Mouse (Mus musculus) midbrain, embryonic 13.5 days (tissue): ENCODE data around the gene Prdm12. TPM values are rescaled to one million over a fixed set of nuclear protein-coding genes. Genes with fewer than 3 reads are reported as not detected.

Source experiments
- ATAC-seq: fragments of 200-750 bp; cut with Nextera tagmentation; 2 replicates; pipeline ENCODE4 v1.8.0; 2017; ENCODE audit warnings: mild to moderate bottlenecking, moderate TSS enrichment, moderate library complexity
- H3K27ac ChIP-seq: fragments of 300-500 bp; sonication (generic); 2 replicates; pipeline ENCODE4 v1.5.1; 2015; ENCODE audit warnings: inconsistent platforms, mild to moderate bottlenecking, moderate library complexity
- H3K27me3 ChIP-seq: fragments of 300-500 bp; sonication (generic); 2 replicates; pipeline ENCODE4 v1.6.1; 2015; ENCODE audit warnings: mild to moderate bottlenecking, inconsistent platforms
- H3K36me3 ChIP-seq: fragments of 300-500 bp; sonication (generic); 2 replicates; pipeline ENCODE4 v1.6.1; 2015; ENCODE audit warnings: mild to moderate bottlenecking, inconsistent platforms
- H3K4me1 ChIP-seq: fragments of 300-500 bp; sonication (generic); replicated peaks from 2 replicates; pipeline ENCODE4 v1.6.1; 2015; ENCODE audit warnings: inconsistent platforms
- H3K4me2 ChIP-seq: fragments of 300-500 bp; sonication (generic); replicated peaks from 2 replicates; pipeline ENCODE4 v1.6.1; 2015; ENCODE audit warnings: moderate library complexity, mild to moderate bottlenecking, inconsistent platforms
- H3K4me3 ChIP-seq: fragments of 300-500 bp; sonication (generic); replicated peaks from 2 replicates; pipeline ENCODE4 v1.5.1; 2015; ENCODE audit warnings: mild to moderate bottlenecking, inconsistent platforms
- H3K9ac ChIP-seq: fragments of 300-500 bp; sonication (generic); replicated peaks from 2 replicates; pipeline ENCODE4 v1.6.1; 2015; ENCODE audit warnings: mild to moderate bottlenecking, inconsistent platforms
- H3K9me3 ChIP-seq: fragments of 300-500 bp; sonication (generic); 2 replicates; pipeline ENCODE4 v1.6.1; 2016; ENCODE audit warnings: mild to moderate bottlenecking, inconsistent platforms
- WGBS: fragments of 180-500 bp; shearing (Covaris S2); methylation state at CpG from one replicate; pipeline ENCODE4 v1.1.7; 2015; 5-methylcytosine and 5-hydroxymethylcytosine counted together
- microRNA-seq: library from miRNA; unstranded; fragments of <30 nt; microRNA quantifications from one replicate; pipeline ENCODE4, GENCODE M21; 2016
- polyA plus RNA-seq: library from polyadenylated mRNA; unstranded; fragments of >200 nt; fragmentation: Nextera tagmentation; extraction: Ambion mirVana; gene quantifications from 2 replicates; pipeline ENCODE4 v1.2.1, GENCODE M21; 2015

Prdm12 gene
- polyA plus RNA-seq, 1 experiment from 2014 or later, result 8.5 TPM

- Histone ChIP-seq H3K4me1 (peaks cover 46% of the 10 kb centered on the region), H3K27ac (peak within 1 kb of the TSS; percentile 95)
Measured at GRCm38 (mm10) chr2:31688074-31688925, 48.5 kb downstream of the Prdm12 start, which contains the start of gene Abl1. Gene Abl1, plus strand, starts transcription at chr2:31688376.

GRCm38 (mm10) chr2:31689045-31689444 is 49.2 kb downstream of the Prdm12 start:
- H3K4me1 ChIP-seq, result peaks cover 46% of the 10 kb centered on the region
- no peaks in the 10 kb centered on the region for H3K27me3 ChIP-seq
- peak overlapping the region; percentile 93 for H3K4me2 ChIP-seq
- under 1% methylated on average over 12 of the region's 12 CpGs for WGBS
- peak overlapping the region; percentile 94 for H3K9ac ChIP-seq
- no peaks in the 10 kb centered on the region for H3K9me3 ChIP-seq
- peak overlapping the region; percentile 95; the same call in 1 of the 2 replicates for H3K27ac ChIP-seq
- no peak for ATAC-seq
- peaks cover 9% of the 10 kb centered on the region; the same call in 1 of the 2 replicates for H3K36me3 ChIP-seq
- peak overlapping the region; percentile 92 for H3K4me3 ChIP-seq

More at GRCm38 (mm10) chr2:31688074-31688925, 48.5 kb downstream of the Prdm12 start, which contains the start of gene Abl1:
- peak within 1 kb of the TSS; percentile 93 for H3K4me2 ChIP-seq
- WGBS, result under 1% methylated on average over 63 of the region's 64 CpGs
- no peaks in the 10 kb centered on the region for H3K9me3 ChIP-seq
- H3K9ac ChIP-seq, result peak within 1 kb of the TSS; percentile 94
- 0 out of 2 replicates have a peak, but pooled peaks cover 7% of the 10 kb centered on the region for H3K36me3 ChIP-seq
- peak within 1 kb of the TSS; percentile 92 for H3K4me3 ChIP-seq
- no peaks in the 10 kb centered on the region for H3K27me3 ChIP-seq
- peak; percentile 100 for ATAC-seq

GRCm38 (mm10) chr2:31690063-31690462 is 50.2 kb downstream of the Prdm12 start:
- no peak for ATAC-seq
- H3K36me3 ChIP-seq, result peaks cover 11% of the 10 kb centered on the region; the same call in 1 of the 2 replicates
- 58% methylated on average over 3 of the region's 3 CpGs for WGBS
- H3K9ac ChIP-seq, result peak overlapping the region; percentile 94
- H3K4me2 ChIP-seq, result peak overlapping the region; percentile 93
- no peaks in the 10 kb centered on the region for H3K27me3 ChIP-seq
- no peaks in the 10 kb centered on the region for H3K9me3 ChIP-seq
- peak overlapping the region; percentile 92 for H3K4me3 ChIP-seq
- no peak overlapping the region for H3K27ac ChIP-seq
- peaks cover 46% of the 10 kb centered on the region for H3K4me1 ChIP-seq

GRCm38 (mm10) chr2:31698209-31698608 is 58.4 kb downstream of the Prdm12 start:
- ATAC-seq, result no peak
- Histone ChIP-seq H3K4me1 (peaks cover 9% of the 10 kb centered on the region), H3K4me3 (no peak overlapping the region), H3K9me3 (no peaks in the 10 kb centered on the region), H3K27ac (no peak overlapping the region), H3K27me3 (no peaks in the 10 kb centered on the region), H3K9ac (no peak overlapping the region), H3K36me3 (peaks cover 33% of the 10 kb centered on the region), H3K4me2 (no peak overlapping the region)

GRCm38 (mm10) chr2:31700545-31701446 is 61.0 kb downstream of the Prdm12 start:
- H3K4me2 ChIP-seq, result no peak overlapping the region
- WGBS, result 44% methylated on average over 7 of the region's 7 CpGs
- no peak overlapping the region for H3K4me3 ChIP-seq
- no peaks in the 10 kb centered on the region for H3K27me3 ChIP-seq
- ATAC-seq, result no peak
- H3K9me3 ChIP-seq, result no peaks in the 10 kb centered on the region
- H3K36me3 ChIP-seq, result peaks cover 25% of the 10 kb centered on the region
- H3K4me1 ChIP-seq, result peaks cover 9% of the 10 kb centered on the region
- H3K27ac ChIP-seq, result no peak overlapping the region
- 0 out of 2 replicates have a peak overlapping the region, but pooled peaks have one; percentile 6 for H3K9ac ChIP-seq

GRCm38 (mm10) chr2:31703226-31703625 is 63.4 kb downstream of the Prdm12 start:
- Histone ChIP-seq H3K36me3 (peaks cover 19% of the 10 kb centered on the region), H3K9ac (no peak overlapping the region), H3K4me2 (no peak overlapping the region), H3K4me3 (no peak overlapping the region), H3K27ac (no peak overlapping the region), H3K9me3 (no peaks in the 10 kb centered on the region), H3K4me1 (peaks cover 9% of the 10 kb centered on the region), H3K27me3 (no peaks in the 10 kb centered on the region)
- no peak for ATAC-seq

Small RNA genes within 50 kb of the gene (microRNA-seq; reads per million reads assigned to microRNA genes)
- 1.2 reads per million for gene Mir6998

Other genes starting within 250 kb of the Prdm12 start
- 10.5 and 12.1 TPM in 2 replicates for gene Ass1, start 169.8 kb upstream of the Prdm12 start, polyA plus RNA-seq
- gene Fubp3, start 67.4 kb upstream of the Prdm12 start, polyA plus RNA-seq, result 61.5 and 65.3 TPM in 2 replicates
- gene Exosc2, start 30.7 kb downstream of the Prdm12 start, polyA plus RNA-seq, result 45.7 and 49.1 TPM in 2 replicates
- 25.3 and 27.0 TPM in 2 replicates for gene Abl1, start 48.3 kb downstream of the Prdm12 start, polyA plus RNA-seq
- gene Qrfp, start 170.5 kb downstream of the Prdm12 start, polyA plus RNA-seq, result 0.06 and 0.12 TPM in 2 replicates
- 8.4 and 11.2 TPM in 2 replicates for gene Fibcd1, start 206.0 kb downstream of the Prdm12 start, polyA plus RNA-seq
- 5.5 and 6.8 TPM in 2 replicates for gene Lamc3, start 247.3 kb downstream of the Prdm12 start, polyA plus RNA-seq